Mouse (Mus musculus) spleen, adult 2 months (tissue): ENCODE measurements around the gene Mtmr14. TPM values are rescaled to one million over a fixed set of nuclear protein-coding genes. Genes with fewer than 3 reads are reported as not detected.
A peak's percentile ranks its signal among the peaks of the same experiment; 100 is the strongest.

Experiments
- DNase-seq, 2 experiments: peaks; one replicate each; pipeline versions ENCODE4 v3.0.0 to v3.0.0-alpha.2; 2012 to 2021; ENCODE audit warnings: low spot score in 2 of 2, low read depth in 1 of 2
- H3K27ac ChIP-seq: fragments of 200-500 bp; 2 replicates; pipeline ENCODE4 v1.5.1; 2012; ENCODE audit warnings: low read length, inconsistent platforms; ENCODE audit not compliant: insufficient read depth
- H3K27me3 ChIP-seq: fragments of 200-500 bp; 2 replicates; pipeline ENCODE4 v1.6.1; 2012; ENCODE audit warnings: mild to moderate bottlenecking, moderate library complexity, low read length, inconsistent platforms; ENCODE audit not compliant: control insufficient read depth, insufficient read depth
- H3K36me3 ChIP-seq: fragments of 200-500 bp; 2 replicates; pipeline ENCODE4 v1.6.1; 2012; ENCODE audit warnings: mild to moderate bottlenecking, low read length, inconsistent platforms; ENCODE audit not compliant: control insufficient read depth, insufficient read depth
- H3K4me1 ChIP-seq: fragments of 200-500 bp; 2 replicates; pipeline ENCODE4 v1.6.1; 2011; ENCODE audit warnings: inconsistent platforms; ENCODE audit not compliant: control insufficient read depth, insufficient read depth, insufficient read length
- H3K4me3 ChIP-seq: fragments of 200-500 bp; 2 replicates; pipeline ENCODE4 v1.5.1; 2011; ENCODE audit warnings: mild to moderate bottlenecking, inconsistent platforms; ENCODE audit not compliant: insufficient read depth, insufficient read length; ENCODE audit errors: extremely low read depth
- CTCF ChIP-seq: fragments of 200-500 bp; IDR thresholded peaks from 2 replicates; pipeline ENCODE4 v1.5.1; 2011; ENCODE audit warnings: mild to moderate bottlenecking, inconsistent platforms; ENCODE audit not compliant: insufficient read depth, insufficient read length, insufficient replicate concordance; ENCODE audit errors: extremely low read depth
- POLR2A ChIP-seq: fragments of 200-500 bp; IDR thresholded peaks from 2 replicates; pipeline ENCODE4 v1.6.1; 2011; ENCODE audit warnings: low read depth, low read length, inconsistent platforms
- WGBS: fragments of 180-500 bp; shearing (Covaris S2); methylation state at CpG from one replicate; pipeline ENCODE4 v1.1.7; 2018; 5-methylcytosine and 5-hydroxymethylcytosine counted together
- polyA plus RNA-seq: library from polyadenylated mRNA; depleted of rRNA; stranded (reverse); fragments of >200 nt; gene quantifications from 2 replicates; pipeline ENCODE4 v1.2.3, GENCODE M21; 2012

Gene Mtmr14
- polyA plus RNA-seq, 1 experiment: 47.4 TPM

GRCm38 (mm10) chr6:113225798-113226197, 11.8 kb upstream of the Mtmr14 start:
- TF ChIP-seq POLR2A: no peak
- no peak for TF ChIP-seq CTCF
- WGBS: 11% methylated on average over 4 of the region's 4 CpGs
- Histone ChIP-seq H3K4me1 (peaks cover 12% of the 10 kb centered on the region; the same call in 1 of the 2 replicates), H3K4me3 (no peak overlapping the region), H3K36me3 (no peaks in the 10 kb centered on the region), H3K27ac (peak overlapping the region; percentile 27; the same call in 1 of the 2 replicates), H3K27me3 (no peaks in the 10 kb centered on the region)
- peak; percentile 11 to 54 for DNase-seq

GRCm38 (mm10) chr6:113226705-113227104, 10.9 kb upstream of the Mtmr14 start:
- TF ChIP-seq POLR2A: no peak
- peak in 1 of 2 experiments; percentile 17 for DNase-seq
- no peak overlapping the region for H3K4me3 ChIP-seq
- H3K27me3 ChIP-seq: no peaks in the 10 kb centered on the region
- peaks cover 12% of the 10 kb centered on the region; the same call in 1 of the 2 replicates for H3K4me1 ChIP-seq
- no peaks in the 10 kb centered on the region for H3K36me3 ChIP-seq
- H3K27ac ChIP-seq: peak overlapping the region; percentile 44

GRCm38 (mm10) chr6:113235141-113235540, 2.5 kb upstream of the Mtmr14 start:
- Histone ChIP-seq H3K36me3 (peaks cover 1% of the 10 kb centered on the region; the same call in 1 of the 2 replicates), H3K27ac (no peak overlapping the region), H3K4me1 (peaks cover 4% of the 10 kb centered on the region; the same call in 1 of the 2 replicates), H3K4me3 (no peak overlapping the region), H3K27me3 (no peaks in the 10 kb centered on the region)
- 71% methylated on average over 5 of the region's 5 CpGs for WGBS
- TF ChIP-seq CTCF (no peak), POLR2A (no peak)
- DNase-seq: no peak

DNA sequence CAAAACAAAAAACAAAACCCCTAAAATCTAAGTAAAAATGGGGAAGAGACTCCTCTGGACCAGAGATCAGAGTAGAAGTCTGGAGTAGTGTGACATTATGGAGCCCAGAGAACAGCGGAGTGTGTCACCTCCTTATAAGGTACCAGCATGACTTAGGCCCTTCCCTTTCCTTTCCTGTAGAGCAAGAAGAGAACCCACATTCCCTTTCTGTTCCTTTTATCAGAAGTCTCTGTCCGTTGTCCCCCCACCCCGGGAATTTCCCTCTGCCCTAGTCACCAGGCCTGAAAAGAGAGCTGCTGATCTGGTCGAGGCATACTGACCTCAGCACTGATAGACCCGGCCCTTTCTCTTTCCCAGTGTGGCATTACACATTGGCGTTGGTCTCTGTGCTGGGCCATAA, 799 bp downstream of the Mtmr14 start:
- no peaks in the 10 kb centered on the region for H3K27me3 ChIP-seq
- 7% methylated on average over 6 of the region's 6 CpGs for WGBS
- peak overlapping the region; percentile 74; the same call in 1 of the 2 replicates for H3K27ac ChIP-seq
- peak overlapping the region; percentile 86 for H3K4me3 ChIP-seq
- peaks cover 4% of the 10 kb centered on the region; the same call in 1 of the 2 replicates for H3K4me1 ChIP-seq
- DNase-seq: peak in 1 of 2 experiments; percentile 24
- peaks cover 13% of the 10 kb centered on the region for H3K36me3 ChIP-seq
- TF ChIP-seq CTCF: no peak

GRCm38 (mm10) chr6:113242753-113243152, 5.1 kb downstream of the Mtmr14 start:
- TF ChIP-seq POLR2A (no peak), CTCF (no peak)
- DNase-seq: no peak
- 88% methylated on average over 1 of the region's 1 CpGs for WGBS
- Histone ChIP-seq H3K36me3 (peaks cover 18% of the 10 kb centered on the region), H3K27me3 (no peaks in the 10 kb centered on the region), H3K27ac (no peak overlapping the region), H3K4me1 (peaks cover 8% of the 10 kb centered on the region; the same call in 1 of the 2 replicates), H3K4me3 (no peak overlapping the region)

GRCm38 (mm10) chr6:113245585-113245984, 7.9 kb downstream of the Mtmr14 start:
- peak in 1 of 2 experiments; percentile 19 for DNase-seq
- Histone ChIP-seq H3K4me3 (no peak overlapping the region), H3K27me3 (no peaks in the 10 kb centered on the region), H3K4me1 (peaks cover 4% of the 10 kb centered on the region; the same call in 1 of the 2 replicates), H3K36me3 (peaks cover 21% of the 10 kb centered on the region), H3K27ac (peak overlapping the region; percentile 52)
- no peak for TF ChIP-seq POLR2A
- TF ChIP-seq CTCF: no peak
- 55% methylated on average over 2 of the region's 2 CpGs for WGBS

DNA sequence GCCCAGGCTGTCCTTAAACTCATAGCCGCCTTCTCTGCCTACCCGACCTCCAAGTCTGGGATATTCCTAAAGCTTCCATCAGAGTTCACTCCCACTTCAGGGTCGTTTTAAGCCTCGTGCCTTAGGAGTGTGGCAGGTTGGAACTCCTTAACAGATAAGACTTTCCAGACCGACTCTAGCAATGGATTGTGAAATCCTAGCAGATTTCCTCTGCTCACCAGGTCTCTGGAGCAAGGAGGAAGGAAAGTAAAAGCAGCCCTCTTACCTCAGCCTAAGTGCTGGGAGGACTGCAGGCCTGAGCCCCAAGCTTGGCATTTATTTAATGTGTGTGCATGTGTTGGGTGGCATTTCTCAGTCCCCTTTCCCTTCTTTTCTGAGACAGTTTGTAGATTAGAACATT, 13.1 kb downstream of the Mtmr14 start:
- Histone ChIP-seq H3K27me3 (no peaks in the 10 kb centered on the region), H3K27ac (no peak overlapping the region), H3K4me3 (no peak overlapping the region), H3K4me1 (peaks cover 3% of the 10 kb centered on the region; the same call in 1 of the 2 replicates), H3K36me3 (peaks cover 32% of the 10 kb centered on the region)
- TF ChIP-seq POLR2A (no peak), CTCF (no peak)
- WGBS: 81% methylated on average over 5 of the region's 5 CpGs
- DNase-seq: no peak
